Mouse (Mus musculus) lung, postnatal 0 days (tissue): ENCODE data around the gene Gm44973. TPM values are rescaled to one million over a fixed set of nuclear protein-coding genes. Genes with fewer than 3 reads are reported as not detected.
A peak's percentile ranks its signal among the peaks of the same experiment; 100 is the strongest.

Experiments
- ATAC-seq: fragments of 200-750 bp; cut with Nextera tagmentation; 2 replicates; pipeline ENCODE4 v1.8.0; 2017; ENCODE audit warnings: moderate library complexity
- DNase-seq: peaks from one replicate; pipeline ENCODE4 v3.0.0-alpha.2; 2016; ENCODE audit warnings: low spot score
- H3K27ac ChIP-seq: fragments of 300-500 bp; sonication (generic); 2 replicates; pipeline ENCODE4 v1.5.1; 2014; ENCODE audit warnings: antibody characterized with exemption, mild to moderate bottlenecking, low read length, mixed read lengths
- H3K27me3 ChIP-seq: fragments of 300-500 bp; sonication (generic); replicated peaks from 2 replicates; pipeline ENCODE4 v1.6.1; 2014; ENCODE audit warnings: low read length, mixed read lengths; ENCODE audit not compliant: insufficient read depth
- H3K36me3 ChIP-seq: fragments of 300-500 bp; sonication (generic); 2 replicates; pipeline ENCODE4 v1.6.1; 2014; ENCODE audit warnings: low read length, mixed read lengths; ENCODE audit not compliant: insufficient read depth
- H3K4me1 ChIP-seq: fragments of 300-500 bp; sonication (generic); 2 replicates; pipeline ENCODE4 v1.6.1; 2014; ENCODE audit warnings: antibody characterized with exemption, low read depth, low read length, mixed read lengths; ENCODE audit not compliant: insufficient read depth
- H3K4me2 ChIP-seq: fragments of 300-500 bp; sonication (generic); replicated peaks from 2 replicates; pipeline ENCODE4 v1.6.1; 2014; ENCODE audit warnings: low read depth, mild to moderate bottlenecking, low read length, moderate library complexity, mixed read lengths
- H3K4me3 ChIP-seq: fragments of 300-500 bp; sonication (generic); 2 replicates; pipeline ENCODE4 v1.5.1; 2014; ENCODE audit warnings: low read depth, low read length
- H3K9ac ChIP-seq: fragments of 300-500 bp; sonication (generic); replicated peaks from 2 replicates; pipeline ENCODE4 v1.6.1; 2014; ENCODE audit warnings: low read depth, mild to moderate bottlenecking
- H3K9me3 ChIP-seq: fragments of 300-500 bp; sonication (generic); 2 replicates; pipeline ENCODE4 v1.6.1; 2016; ENCODE audit warnings: low read length, mixed read lengths
- CTCF ChIP-seq: IDR thresholded peaks from 2 replicates; pipeline ENCODE4 v1.5.1; 2016; ENCODE audit warnings: antibody characterized with exemption, mild to moderate bottlenecking
- EP300 ChIP-seq: IDR thresholded peaks from 2 replicates; pipeline ENCODE4 v1.6.1; 2016; ENCODE audit warnings: antibody characterized with exemption, mild to moderate bottlenecking, control low read depth
- WGBS: fragments of 180-500 bp; shearing (Covaris S2); extraction: QIAGEN DNeasy Blood & Tissue Kit; methylation state at CpG from one replicate; pipeline ENCODE4 v1.1.7; 2014; 5-methylcytosine and 5-hydroxymethylcytosine counted together
- polyA plus RNA-seq: library from polyadenylated mRNA; unstranded; fragments of >200 nt; fragmentation: Nextera tagmentation; extraction: Ambion mirVana; gene quantifications from 2 replicates; pipeline ENCODE4 v1.2.1, GENCODE M21; 2015

Gene Gm44973
- polyA plus RNA-seq: 2.1 and 4.4 TPM in 2 replicates

DNA sequence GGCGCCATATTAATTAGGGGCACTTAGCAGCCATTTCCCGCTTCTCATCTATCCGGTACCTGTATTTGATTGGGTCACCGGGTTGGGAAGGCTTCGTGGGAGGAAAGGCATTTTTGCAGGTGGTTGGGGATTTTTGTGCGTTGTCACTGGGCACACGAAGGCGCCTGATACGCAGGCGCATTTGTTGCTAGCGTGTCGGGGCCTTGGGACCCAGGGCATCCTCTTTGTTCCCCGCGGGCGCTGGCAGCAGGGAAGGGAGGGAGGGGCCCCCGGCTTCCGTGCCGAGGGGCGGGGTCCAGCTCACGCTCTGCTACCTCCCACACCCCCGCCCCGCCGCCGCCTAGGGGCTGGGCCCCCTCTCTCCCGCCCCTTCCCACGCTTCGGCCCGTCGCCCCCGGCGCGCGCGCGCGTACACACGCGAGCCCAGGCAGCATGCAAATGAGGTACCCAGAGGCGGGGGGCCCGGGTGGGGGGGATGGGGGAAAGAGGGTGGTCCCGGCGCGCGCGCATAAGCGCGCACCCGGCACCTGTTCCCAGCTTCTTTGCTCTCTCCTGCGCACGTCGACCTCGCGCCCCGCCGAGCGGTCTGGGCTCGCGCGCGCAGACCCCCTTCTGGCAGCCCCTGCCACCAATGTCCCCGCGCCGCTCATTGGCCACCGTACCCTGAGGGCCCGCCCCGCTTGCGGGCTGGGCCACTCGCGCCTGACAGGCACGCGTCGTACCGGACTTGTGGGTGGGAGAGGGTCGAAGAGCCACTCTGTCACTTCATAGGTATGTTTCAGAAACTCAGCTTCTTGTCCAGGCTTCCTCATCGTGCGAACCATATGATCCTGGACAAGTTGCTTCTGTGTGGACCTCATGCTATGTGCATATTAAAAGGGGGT is at the start of gene Gm44973:
Gene Gm44973, plus strand, starts transcription at position 379 of the 884 bp plus-strand sequence.
- peak within 1 kb of the TSS; percentile 97 for H3K27ac ChIP-seq
- WGBS: under 1% methylated on average over 55 of the region's 76 CpGs
- ATAC-seq: peak; percentile 82
- no peaks in the 10 kb centered on the region for H3K27me3 ChIP-seq
- TF ChIP-seq EP300 (no peak), CTCF (0 out of 2 replicates have a peak, but pooled peaks have one; percentile 3)
- H3K4me2 ChIP-seq: peak within 1 kb of the TSS; percentile 68
- H3K36me3 ChIP-seq: peaks cover 13% of the 10 kb centered on the region
- no peaks in the 10 kb centered on the region for H3K4me1 ChIP-seq
- H3K4me3 ChIP-seq: peak within 1 kb of the TSS; percentile 61
- no peaks in the 10 kb centered on the region for H3K9me3 ChIP-seq
- DNase-seq: peak; percentile 98
- H3K9ac ChIP-seq: peak within 1 kb of the TSS; percentile 69

DNA sequence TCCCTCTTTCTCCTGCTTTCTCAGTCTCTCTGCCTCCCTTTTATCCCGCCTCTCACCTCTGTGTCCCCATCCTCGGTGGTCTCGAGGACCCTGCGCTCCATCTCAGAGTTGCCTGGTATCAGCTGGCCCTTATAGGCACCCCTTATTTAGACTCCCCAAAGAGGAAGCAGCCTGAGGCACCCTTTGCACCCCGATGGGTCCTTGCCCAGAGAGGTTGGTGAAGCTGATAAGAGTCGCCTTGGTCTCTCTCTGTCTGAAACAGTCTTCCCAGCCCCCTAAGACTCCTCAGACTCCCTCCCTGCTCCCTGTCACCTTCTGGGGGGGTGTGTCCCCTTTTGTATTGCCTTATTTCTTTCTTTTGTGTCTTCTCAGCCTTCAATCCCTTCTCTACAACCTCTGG is 44.2 kb upstream of the Gm44973 start, which contains the start of gene Sbk3:
Gene Sbk3, minus strand, starts transcription at position 101 of the 400 bp plus-strand sequence.
- no peaks in the 10 kb centered on the region for H3K36me3 ChIP-seq
- H3K27me3 ChIP-seq: no peaks in the 10 kb centered on the region
- DNase-seq: no peak
- peak within 1 kb of the TSS; percentile 84 for H3K27ac ChIP-seq
- H3K9ac ChIP-seq: no peak within 1 kb of the TSS
- H3K4me2 ChIP-seq: no peak within 1 kb of the TSS
- no peaks in the 10 kb centered on the region for H3K9me3 ChIP-seq
- no peak for TF ChIP-seq EP300
- TF ChIP-seq CTCF: no peak
- 34% methylated on average over 6 of the region's 6 CpGs for WGBS
- ATAC-seq: no peak
- no peaks in the 10 kb centered on the region for H3K4me1 ChIP-seq
- H3K4me3 ChIP-seq: no peak within 1 kb of the TSS

DNA sequence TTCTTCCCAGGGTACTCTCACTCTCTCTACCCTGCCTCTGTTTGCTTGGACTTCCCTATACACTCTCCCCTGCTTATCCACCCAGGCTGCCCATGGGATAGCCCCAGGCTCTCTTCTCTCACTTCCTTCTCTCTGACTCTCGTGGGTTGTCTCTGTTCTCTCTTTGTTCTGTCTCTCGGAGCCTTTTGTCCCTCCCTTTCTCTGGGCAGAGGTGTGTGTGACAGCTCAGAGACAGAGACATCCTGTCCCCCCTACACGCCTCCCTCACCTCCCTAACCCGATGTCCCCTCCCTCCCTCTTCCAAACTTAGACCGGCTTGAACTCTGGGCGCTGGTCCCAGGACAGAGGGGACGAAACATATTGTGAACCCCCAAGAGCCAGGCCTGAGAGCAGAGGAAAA is 43.6 kb upstream of the Gm44973 start:
- H3K9me3 ChIP-seq: no peaks in the 10 kb centered on the region
- H3K9ac ChIP-seq: no peak overlapping the region
- H3K36me3 ChIP-seq: no peaks in the 10 kb centered on the region
- DNase-seq (peak; percentile 88), ATAC-seq (peak; percentile 85)
- H3K27me3 ChIP-seq: no peaks in the 10 kb centered on the region
- WGBS: 13% methylated on average over 7 of the region's 7 CpGs
- TF ChIP-seq CTCF (no peak), EP300 (peak; percentile 71)
- peak overlapping the region; percentile 84 for H3K27ac ChIP-seq
- H3K4me1 ChIP-seq: no peaks in the 10 kb centered on the region
- no peak overlapping the region for H3K4me2 ChIP-seq
- H3K4me3 ChIP-seq: no peak overlapping the region

DNA sequence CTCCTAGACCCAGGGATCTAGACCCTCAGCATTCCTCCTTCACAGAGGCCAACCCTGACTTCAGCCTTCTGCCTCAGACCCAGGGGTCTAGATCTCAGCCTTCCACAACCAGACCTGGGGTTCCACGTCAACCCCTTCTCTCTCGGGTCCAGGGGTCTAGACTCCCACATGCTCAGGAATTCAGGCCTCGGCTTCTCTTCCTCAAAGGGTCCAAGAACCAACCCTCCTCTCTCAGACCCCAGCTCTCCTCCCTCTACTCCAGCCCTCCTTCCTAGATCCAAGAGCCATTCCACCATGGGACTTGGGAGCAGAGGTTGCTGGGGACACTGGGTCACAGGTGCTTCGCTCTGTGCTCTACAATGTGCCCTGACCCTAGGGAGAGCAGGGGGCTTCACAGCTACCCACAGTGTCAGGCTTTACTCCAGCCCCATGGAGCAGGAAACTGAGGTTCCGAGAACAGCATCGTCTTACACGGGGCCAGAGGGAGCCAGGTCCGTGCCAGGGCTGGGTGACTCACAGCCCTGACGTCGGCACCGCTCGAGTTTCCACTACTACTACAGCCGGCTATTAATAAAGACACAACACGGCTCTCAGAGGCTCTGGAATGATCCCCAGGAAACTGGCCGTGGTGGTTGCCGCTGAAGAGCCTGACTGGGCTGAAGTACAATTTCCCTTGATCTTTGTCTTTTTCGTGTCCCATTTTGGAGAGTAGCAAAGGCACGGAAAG is 42.8 kb upstream of the Gm44973 start:
- Histone ChIP-seq H3K4me1 (no peaks in the 10 kb centered on the region), H3K27ac (peak overlapping the region; percentile 84), H3K27me3 (no peaks in the 10 kb centered on the region), H3K4me2 (no peak overlapping the region), H3K36me3 (no peaks in the 10 kb centered on the region), H3K9ac (no peak overlapping the region), H3K4me3 (no peak overlapping the region), H3K9me3 (no peaks in the 10 kb centered on the region)
- TF ChIP-seq EP300 (no peak), CTCF (no peak)
- DNase-seq (peak; percentile 72), ATAC-seq (peak; percentile 83)
- 45% methylated on average over 18 of the region's 18 CpGs for whole genome bisulfite sequencing

DNA sequence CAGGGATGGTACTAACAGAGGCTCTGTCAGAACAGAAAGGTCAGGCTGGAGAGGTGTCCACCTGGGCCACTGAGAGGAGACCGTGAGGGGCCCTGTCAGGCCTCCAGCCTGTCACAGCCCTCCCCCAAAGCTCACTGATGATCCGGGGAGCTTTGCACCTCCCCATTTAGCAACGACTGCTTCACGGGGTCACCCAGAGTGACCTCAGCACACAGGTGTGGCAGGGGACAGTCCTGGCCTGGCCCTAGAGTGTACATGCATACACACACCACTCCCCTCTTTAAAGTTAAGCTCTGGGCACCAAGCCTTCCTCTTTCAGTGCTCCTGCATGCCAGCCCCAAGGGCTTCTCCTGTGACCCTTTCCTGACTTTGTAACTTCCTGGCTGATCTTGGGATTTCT is 39.8 kb upstream of the Gm44973 start:
- H3K27me3 ChIP-seq: no peaks in the 10 kb centered on the region
- no peak for DNase-seq
- no peak for TF ChIP-seq EP300
- no peak for TF ChIP-seq CTCF
- no peak overlapping the region for H3K27ac ChIP-seq
- WGBS: 41% methylated on average over 4 of the region's 4 CpGs
- H3K9ac ChIP-seq: no peak overlapping the region
- no peak overlapping the region for H3K4me3 ChIP-seq
- ATAC-seq: no peak
- H3K4me2 ChIP-seq: no peak overlapping the region
- H3K9me3 ChIP-seq: no peaks in the 10 kb centered on the region
- H3K4me1 ChIP-seq: no peaks in the 10 kb centered on the region
- no peaks in the 10 kb centered on the region for H3K36me3 ChIP-seq

DNA sequence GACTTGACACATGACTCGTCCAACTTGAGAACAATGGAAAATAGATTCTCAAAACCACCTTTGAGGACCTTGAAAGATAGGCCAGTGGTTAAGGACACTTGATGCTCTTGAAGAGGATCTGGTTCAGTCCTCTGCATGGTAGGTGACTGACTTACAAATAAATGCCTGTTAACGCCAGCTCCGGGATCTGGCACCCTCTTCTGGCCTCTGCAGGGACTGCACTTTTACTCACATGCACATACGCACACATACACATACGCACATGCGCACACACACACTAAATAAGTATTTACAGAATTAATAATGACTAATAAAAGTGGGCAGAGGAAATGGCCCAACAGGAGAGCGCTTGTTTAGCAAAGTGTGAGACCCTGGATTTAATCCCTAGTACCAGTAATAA is 38.5 kb upstream of the Gm44973 start:
- peak; percentile 36 for TF ChIP-seq CTCF
- no peak for TF ChIP-seq EP300
- Histone ChIP-seq H3K4me1 (no peaks in the 10 kb centered on the region), H3K27me3 (no peaks in the 10 kb centered on the region), H3K4me2 (no peak overlapping the region), H3K27ac (no peak overlapping the region), H3K9me3 (no peaks in the 10 kb centered on the region), H3K36me3 (no peaks in the 10 kb centered on the region), H3K4me3 (no peak overlapping the region), H3K9ac (no peak overlapping the region)
- no peak for ATAC-seq
- DNase-seq: no peak
- 85% methylated on average over 7 of the region's 7 CpGs for WGBS
